Mouse (Mus musculus) liver, embryonic 14.5 days (tissue): ENCODE data around the gene Dab2ip. TPM values are rescaled to one million over a fixed set of nuclear protein-coding genes. Genes with fewer than 3 reads are reported as not detected.

ENCODE experiments used
- ATAC-seq: fragments of 200-750 bp; cut with Nextera tagmentation; 2 replicates; pipeline ENCODE4 v1.8.0; 2017; ENCODE audit warnings: moderate number of reproducible peaks, mild to moderate bottlenecking, moderate library complexity; ENCODE audit not compliant: insufficient read depth
- DNase-seq, 3 experiments: peaks; one replicate each; pipeline ENCODE4 v3.0.0-alpha.2; 2012 to 2013; ENCODE audit warnings: low read depth in 3 of 3, low spot score in 3 of 3
- H3K27ac ChIP-seq: fragments of 300-500 bp; sonication (generic); 2 replicates; pipeline ENCODE4 v1.5.1; 2014; ENCODE audit warnings: moderate library complexity, mild to moderate bottlenecking, control low read depth, inconsistent platforms
- H3K27me3 ChIP-seq: fragments of 300-500 bp; sonication (generic); 2 replicates; pipeline ENCODE4 v1.6.1; 2014; ENCODE audit warnings: mild to moderate bottlenecking, low read length, moderate library complexity; ENCODE audit not compliant: control insufficient read depth, insufficient read depth
- H3K36me3 ChIP-seq: fragments of 300-500 bp; sonication (generic); replicated peaks from 2 replicates; pipeline ENCODE4 v1.6.1; 2014; ENCODE audit warnings: low read depth; ENCODE audit not compliant: control insufficient read depth, insufficient read depth
- H3K4me1 ChIP-seq, 2 experiments: fragments of 200-500 bp in 1 of 2; fragments of 300-500 bp in 1 of 2; sonication (generic) in 1 of 2; replicated peaks; 2 replicates each; pipeline ENCODE4 v1.6.1; 2012 to 2014; ENCODE audit warnings: antibody characterized with exemption in 1 of 2, inconsistent platforms in 1 of 2, low read length in 1 of 2; ENCODE audit not compliant: control insufficient read depth in 2 of 2, insufficient read depth in 2 of 2
- H3K4me2 ChIP-seq: fragments of 300-500 bp; sonication (generic); 2 replicates; pipeline ENCODE4 v1.6.1; 2014; ENCODE audit warnings: low read depth, mild to moderate bottlenecking, control low read depth, moderate library complexity
- H3K4me3 ChIP-seq, 2 experiments: fragments of 200-500 bp in 1 of 2; fragments of 300-500 bp in 1 of 2; sonication (generic) in 1 of 2; 2 replicates each; pipeline ENCODE4 v1.5.1; 2012 to 2014; ENCODE audit warnings: low read depth in 2 of 2, low read length in 2 of 2, mild to moderate bottlenecking in 2 of 2, control low read depth in 1 of 2, inconsistent platforms in 1 of 2, moderate library complexity in 1 of 2; ENCODE audit not compliant: insufficient read depth in 1 of 2
- H3K9ac ChIP-seq: fragments of 300-500 bp; sonication (generic); replicated peaks from 2 replicates; pipeline ENCODE4 v1.6.1; 2014; ENCODE audit warnings: mild to moderate bottlenecking, control low read depth, moderate library complexity
- H3K9me3 ChIP-seq: fragments of 300-500 bp; sonication (generic); 2 replicates; pipeline ENCODE4 v1.6.1; 2016; ENCODE audit warnings: low read length, mixed read lengths; ENCODE audit not compliant: control insufficient read depth
- CTCF ChIP-seq: IDR thresholded peaks from 2 replicates; pipeline ENCODE4 v1.5.1; 2016; ENCODE audit warnings: antibody characterized with exemption, low read depth, control low read depth
- EP300 ChIP-seq: IDR thresholded peaks from 2 replicates; pipeline ENCODE4 v1.6.1; 2016; ENCODE audit warnings: antibody characterized with exemption, low read depth
- WGBS: fragments of 180-500 bp; shearing (Covaris S2); extraction: QIAGEN DNeasy Blood & Tissue Kit; methylation state at CpG from one replicate; pipeline ENCODE4 v1.1.7; 2014; ENCODE audit not compliant: insufficient replicate concordance; 5-methylcytosine and 5-hydroxymethylcytosine counted together
- polyA plus RNA-seq, 2 experiments: library from polyadenylated mRNA; depleted of rRNA in 1 of 2; stranded (reverse) in 1 of 2; unstranded in 1 of 2; fragments of >200 nt; fragmentation: Nextera tagmentation in 1 of 2; extraction: Ambion mirVana in 1 of 2; gene quantifications; 2 replicates each; pipeline versions ENCODE4 v1.2.1 to v1.2.3; 2012 to 2014

Dab2ip gene
- polyA plus RNA-seq, 2 experiments = 3.2 to 4.0 TPM

GRCm38 (mm10) chr2:35760352-35760751 lies 202.3 kb downstream of the Dab2ip start:
- WGBS = 50% methylated on average over 8 of the region's 8 CpGs
- Histone ChIP-seq H3K4me2 (no peak overlapping the region), H3K36me3 (no peaks in the 10 kb centered on the region), H3K27me3 (no peaks in the 10 kb centered on the region), H3K27ac (no peak overlapping the region), H3K4me3 (no peak overlapping the region), H3K9ac (no peak overlapping the region), H3K9me3 (no peaks in the 10 kb centered on the region), H3K4me1 (no peaks in the 10 kb centered on the region)
- ATAC-seq (no peak), DNase-seq (no peak)
- TF ChIP-seq CTCF (no peak), EP300 (no peak)

GRCm38 (mm10) chr2:35760867-35761266 lies 202.8 kb downstream of the Dab2ip start:
- Histone ChIP-seq H3K4me3 (no peak overlapping the region), H3K4me2 (no peak overlapping the region), H3K9ac (no peak overlapping the region), H3K36me3 (no peaks in the 10 kb centered on the region), H3K9me3 (no peaks in the 10 kb centered on the region), H3K27ac (no peak overlapping the region), H3K27me3 (no peaks in the 10 kb centered on the region), H3K4me1 (no peaks in the 10 kb centered on the region)
- ATAC-seq (no peak), DNase-seq (no peak)
- TF ChIP-seq CTCF (no peak), EP300 (no peak)

- DNase-seq (no peak), ATAC-seq (no peak)
- Histone ChIP-seq H3K27me3 (no peaks in the 10 kb centered on the region), H3K27ac (no peak overlapping the region), H3K9me3 (no peaks in the 10 kb centered on the region), H3K36me3 (no peaks in the 10 kb centered on the region), H3K4me3 (no peak overlapping the region), H3K4me1 (no peaks in the 10 kb centered on the region), H3K9ac (no peak overlapping the region), H3K4me2 (no peak overlapping the region)
- TF ChIP-seq EP300 (no peak), CTCF (peak; percentile 35)
- WGBS = 56% methylated on average over 5 of the region's 5 CpGs
Measured at GRCm38 (mm10) chr2:35761458-35761857, 203.4 kb downstream of the Dab2ip start.

GRCm38 (mm10) chr2:35763818-35764217 lies 205.8 kb downstream of the Dab2ip start:
- 72% methylated on average over 7 of the region's 7 CpGs for WGBS
- Histone ChIP-seq H3K9me3 (no peaks in the 10 kb centered on the region), H3K27me3 (no peaks in the 10 kb centered on the region), H3K4me1 (no peaks in the 10 kb centered on the region), H3K27ac (no peak overlapping the region), H3K4me3 (no peak overlapping the region), H3K4me2 (no peak overlapping the region), H3K9ac (no peak overlapping the region), H3K36me3 (no peaks in the 10 kb centered on the region)
- DNase-seq (no peak), ATAC-seq (no peak)
- TF ChIP-seq CTCF = no peak
- no peak for TF ChIP-seq EP300

GRCm38 (mm10) chr2:35764328-35764727 lies 206.3 kb downstream of the Dab2ip start:
- H3K27me3 ChIP-seq = no peaks in the 10 kb centered on the region
- no peaks in the 10 kb centered on the region for H3K9me3 ChIP-seq
- no peak for ATAC-seq
- 59% methylated on average over 8 of the region's 8 CpGs for WGBS
- no peak overlapping the region for H3K4me3 ChIP-seq
- H3K27ac ChIP-seq = no peak overlapping the region
- H3K4me1 ChIP-seq = no peaks in the 10 kb centered on the region
- no peak overlapping the region for H3K9ac ChIP-seq
- H3K36me3 ChIP-seq = no peaks in the 10 kb centered on the region
- no peak for TF ChIP-seq EP300
- TF ChIP-seq CTCF = no peak
- DNase-seq = no peak
- no peak overlapping the region for H3K4me2 ChIP-seq
